Mouse (Mus musculus): ENCODE results near the gene Wee2.

GRCm38 (mm10) chr6:40435151-40436046, 3.5 kb upstream of the Wee2 start:
- no peak for TF ChIP-seq POLR2A (IDR thresholded peaks at IDR 0.05; ENCODE audit: low read depth, low read length)
- TF ChIP-seq CTCF (IDR thresholded peaks at IDR 0.05; ENCODE audit: extremely low read depth, insufficient read length, insufficient replicate concordance, low read depth, low read length): no peak
